Comparison of ENCODE assay signal across 11 mouse cellular contexts in the genomic region with DNA sequence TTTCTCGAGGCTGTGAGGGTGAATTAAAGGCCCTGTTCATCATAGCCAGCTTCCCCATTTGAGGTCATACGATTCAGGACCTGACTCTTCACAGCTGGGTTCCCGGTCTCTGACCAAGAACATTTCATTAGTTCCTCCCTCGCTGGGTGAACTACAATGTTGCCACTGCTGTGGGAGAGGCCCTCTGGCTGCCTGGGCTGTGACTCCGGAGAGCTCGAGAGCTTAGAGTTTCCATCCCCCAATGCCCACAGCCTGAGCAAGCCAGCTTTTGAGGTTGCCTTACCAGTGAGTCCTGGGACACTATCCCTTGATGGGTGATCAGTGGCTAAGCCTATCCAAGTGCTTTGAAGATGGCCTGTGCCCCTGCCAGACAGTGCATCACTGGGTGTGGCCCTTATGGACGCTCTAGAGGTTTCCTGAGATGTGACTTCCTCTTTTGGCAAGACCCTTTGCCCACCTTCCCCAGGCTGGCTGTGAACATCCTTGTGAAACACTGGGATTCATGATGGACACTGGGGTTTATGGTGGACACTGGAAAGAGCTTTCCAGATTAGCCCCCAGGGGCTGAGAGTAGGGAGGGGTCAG. TPM values are rescaled to one million over a fixed set of nuclear protein-coding genes. Genes with fewer than 3 reads are reported as not detected.
DNase-seq lines count a peak whose midpoint lies in the region; ATAC-seq and TF ChIP-seq lines count a peak whose summit lies in the region.
"Had no signal": no experiment of that assay in that cellular context is flagged by ENCODE, and none has a peak within 500 bp of the region (broad histone marks: within the 10 kb centered on the region; RNA-seq: fewer than 3 reads in every experiment).

No protein-coding gene starts in this region.

- H3K27ac ChIP-seq in kidney, adult 2 months (ENCODE audit: insufficient read depth, low read depth, low read length), result 0 out of 2 replicates have a peak overlapping the region, but pooled peaks have one; percentile 9
- no peak overlapping the region for H3K27ac ChIP-seq in embryonic facial prominence, embryonic 14.5 days (replicated peaks; ENCODE audit: low read depth, low read length)
- peak overlapping the region; percentile 26; the same call in 1 of the 2 replicates for H3K27ac ChIP-seq in liver, embryonic 16.5 days (ENCODE audit: low read length)
- peak overlapping the region; percentile 9; the same call in 1 of the 2 replicates for H3K27ac ChIP-seq in neural tube, embryonic 15.5 days (replicated peaks)

- 0 out of 2 replicates have a peak overlapping the region, but pooled peaks have one; percentile 8 for H3K9ac ChIP-seq in embryonic facial prominence, embryonic 14.5 days (ENCODE audit: low read depth, low read length)
- no peak overlapping the region for H3K9ac ChIP-seq in liver, embryonic 16.5 days (ENCODE audit: low read depth, low read length)
- no peak overlapping the region for H3K9ac ChIP-seq in neural tube, embryonic 15.5 days (replicated peaks)

- no peak for ATAC-seq in embryonic facial prominence, embryonic 14.5 days (ENCODE audit: low read depth)
- ATAC-seq in liver, embryonic 16.5 days (ENCODE audit: low read depth), result no peak
- ATAC-seq in neural tube, embryonic 15.5 days (ENCODE audit: low FRiP score), result no peak

- H3K36me3 ChIP-seq in kidney, adult 2 months (ENCODE audit: control insufficient read depth, insufficient read depth, low read length), result no peaks in the 10 kb centered on the region
- peaks cover 13% of the 10 kb centered on the region for H3K36me3 ChIP-seq in embryonic facial prominence, embryonic 14.5 days (ENCODE audit: control insufficient read depth, insufficient read depth, low read length)
- no peaks in the 10 kb centered on the region for H3K36me3 ChIP-seq in liver, embryonic 16.5 days (ENCODE audit: control insufficient read depth, insufficient read depth)
- H3K36me3 ChIP-seq in neural tube, embryonic 15.5 days, result peaks cover 17% of the 10 kb centered on the region

- H3K4me2 ChIP-seq in embryonic facial prominence, embryonic 14.5 days (ENCODE audit: low read depth, low read length), result 0 out of 2 replicates have a peak overlapping the region, but pooled peaks have one; percentile 12
- H3K4me2 ChIP-seq in liver, embryonic 16.5 days (ENCODE audit: low read depth, low read length), result 0 out of 2 replicates have a peak overlapping the region, but pooled peaks have one; percentile 1
- peak overlapping the region; percentile 80 for H3K4me2 ChIP-seq in neural tube, embryonic 15.5 days

- no peak for TF ChIP-seq CTCF in kidney, adult 2 months (conservative IDR thresholded peaks at IDR 0.05; ENCODE audit: insufficient read depth, insufficient read length, low read depth, low read length)

- H3K4me3 ChIP-seq in kidney, adult 2 months (ENCODE audit: insufficient read depth, low read depth, low read length), result no peak overlapping the region
- no peak overlapping the region for H3K4me3 ChIP-seq in embryonic facial prominence, embryonic 14.5 days (ENCODE audit: low read depth, low read length)
- no peak overlapping the region for H3K4me3 ChIP-seq in liver, embryonic 16.5 days (ENCODE audit: low read depth, low read length)
- peak overlapping the region; percentile 93 for H3K4me3 ChIP-seq in neural tube, embryonic 15.5 days (replicated peaks)

- no peak for TF ChIP-seq POLR2A in kidney, adult 2 months (IDR thresholded peaks at IDR 0.05; ENCODE audit: low read depth, low read length)

- WGBS in kidney, adult 2 months, result 62% methylated on average over 7 of the region's 7 CpGs
- WGBS in embryonic facial prominence, embryonic 14.5 days, result 62% methylated on average over 7 of the region's 7 CpGs
- WGBS in liver, embryonic 16.5 days (ENCODE audit: insufficient replicate concordance), result 21% methylated on average over 7 of the region's 7 CpGs
- WGBS in neural tube, embryonic 15.5 days, result 58% methylated on average over 7 of the region's 7 CpGs

- no peak for DNase-seq in kidney, adult 2 months
- no peak for DNase-seq in kidney, adult 9 months
- DNase-seq in embryonic facial prominence, embryonic 14.5 days (ENCODE audit: low spot score), result no peak
- DNase-seq in gastrocnemius, postnatal 4 days (ENCODE audit: low spot score in 2 of 2), result no peak
- DNase-seq in right cerebral cortex, postnatal 4 days, result no peak
- no peak for DNase-seq in left cerebral cortex, adult 18-20 months (ENCODE audit: low spot score in 2 of 2)
- DNase-seq: cerebellum, postnatal 14 days; layer of hippocampus, postnatal 36 days had no signal

- no peaks in the 10 kb centered on the region for H3K9me3 ChIP-seq in embryonic facial prominence, embryonic 14.5 days (ENCODE audit: control insufficient read depth, low read length)
- no peaks in the 10 kb centered on the region for H3K9me3 ChIP-seq in liver, embryonic 16.5 days (replicated peaks; ENCODE audit: control insufficient read depth, low read length)
- no peaks in the 10 kb centered on the region for H3K9me3 ChIP-seq in neural tube, embryonic 15.5 days (replicated peaks)
- H3K9me3 ChIP-seq: G1E had no signal

- H3K27me3 ChIP-seq in kidney, adult 2 months (replicated peaks; ENCODE audit: control insufficient read depth, insufficient read depth, low read length), result no peaks in the 10 kb centered on the region
- no peaks in the 10 kb centered on the region for H3K27me3 ChIP-seq in embryonic facial prominence, embryonic 14.5 days (replicated peaks; ENCODE audit: control insufficient read depth, insufficient read depth, low read length)
- H3K27me3 ChIP-seq in liver, embryonic 16.5 days (ENCODE audit: control insufficient read depth, insufficient read depth, low read depth, low read length), result no peaks in the 10 kb centered on the region
- H3K27me3 ChIP-seq in neural tube, embryonic 15.5 days (replicated peaks), result no peaks in the 10 kb centered on the region

- H3K4me1 ChIP-seq in kidney, adult 2 months (ENCODE audit: control insufficient read depth, insufficient read depth, low read length), result peaks cover 2% of the 10 kb centered on the region; the same call in 1 of the 2 replicates
- H3K4me1 ChIP-seq in embryonic facial prominence, embryonic 14.5 days (ENCODE audit: control insufficient read depth, insufficient read depth, low read length), result peaks cover 7% of the 10 kb centered on the region
- H3K4me1 ChIP-seq in liver, embryonic 16.5 days (ENCODE audit: control insufficient read depth, low read depth, low read length), result peaks cover 19% of the 10 kb centered on the region
- H3K4me1 ChIP-seq in neural tube, embryonic 15.5 days, result peaks cover 35% of the 10 kb centered on the region

RNA-seq across cellular contexts. Expression of gene Atp13a2, which starts 2.1 kb away (rescaled TPM):
- 46.3 and 56.0 TPM in 2 replicates for polyA plus RNA-seq in kidney, adult 2 months (2012; rRNA removed)
- 42.9 and 43.5 TPM in 2 replicates for polyA plus RNA-seq in embryonic facial prominence, embryonic 14.5 days (2014; fragmentation: Nextera tagmentation; extraction: Ambion mirVana)
- 15.7 and 18.3 TPM in 2 replicates for polyA plus RNA-seq in liver, embryonic 16.5 days (2015; fragmentation: Nextera tagmentation; extraction: Ambion mirVana)
- 162 and 188 TPM in 2 replicates for polyA plus RNA-seq in neural tube, embryonic 15.5 days (2015; fragmentation: Nextera tagmentation; extraction: Ambion mirVana)
- 10 to 100 TPM; 28.4 to 28.6 TPM for total RNA-seq in gastrocnemius, postnatal 4 days (2021)
- total RNA-seq in left cerebral cortex, adult 18-20 months (2021), result 100 to 1,000 TPM; 140 to 149 TPM

RNA-seq across cellular contexts. Expression of gene Mfap2, which starts 21.4 kb away (rescaled TPM):
- polyA plus RNA-seq in kidney, adult 2 months (2012; rRNA removed), result 14.9 and 18.0 TPM in 2 replicates
- polyA plus RNA-seq in embryonic facial prominence, embryonic 14.5 days (2014; fragmentation: Nextera tagmentation; extraction: Ambion mirVana), result 745 and 811 TPM in 2 replicates
- 15.3 and 20.3 TPM in 2 replicates for polyA plus RNA-seq in liver, embryonic 16.5 days (2015; fragmentation: Nextera tagmentation; extraction: Ambion mirVana)
- polyA plus RNA-seq in neural tube, embryonic 15.5 days (2015; fragmentation: Nextera tagmentation; extraction: Ambion mirVana), result 210 and 222 TPM in 2 replicates
- total RNA-seq in gastrocnemius, postnatal 4 days (2021), result 100 to 1,000 TPM; 175 to 183 TPM
- 1 to 10 TPM; 3.8 to 4.4 TPM for total RNA-seq in left cerebral cortex, adult 18-20 months (2021)
- total RNA-seq: G1E had no signal
- polyA plus RNA-seq: G1E had no signal

RNA-seq across cellular contexts. Expression of gene Sdhb, which starts 27.8 kb away (rescaled TPM):
- polyA plus RNA-seq in kidney, adult 2 months (2012; rRNA removed), result 655 and 703 TPM in 2 replicates
- 383 and 394 TPM in 2 replicates for polyA plus RNA-seq in embryonic facial prominence, embryonic 14.5 days (2014; fragmentation: Nextera tagmentation; extraction: Ambion mirVana)
- polyA plus RNA-seq in liver, embryonic 16.5 days (2015; fragmentation: Nextera tagmentation; extraction: Ambion mirVana), result 190 and 193 TPM in 2 replicates
- 492 and 530 TPM in 2 replicates for polyA plus RNA-seq in neural tube, embryonic 15.5 days (2015; fragmentation: Nextera tagmentation; extraction: Ambion mirVana)
- total RNA-seq in gastrocnemius, postnatal 4 days (2021), result 100 to 1,000 TPM; 295 to 300 TPM
- 100 to 1,000 TPM; 192 to 194 TPM for total RNA-seq in left cerebral cortex, adult 18-20 months (2021)

Comparison
In these comparisons a context has a peak if more than half of its experiments do, and no peak if none do; other contexts are left out.
1. H3K4me2 ChIP-seq: peak in every context shown above with its lines; median percentile 80 in neural tube, embryonic 15.5 days; 12 in embryonic facial prominence, embryonic 14.5 days; 1 in liver, embryonic 16.5 days.